26 mouse cellular contexts compared by ENCODE assay signal in genomic region chr14:41111031-41111668, GRCm38 (mm10). TPM values are rescaled to one million over a fixed set of nuclear protein-coding genes. Genes with fewer than 3 reads are reported as not detected.
"Had no signal": no experiment of that assay in that cellular context is flagged by ENCODE, and none has a peak within 500 bp of the region (broad histone marks: within the 10 kb centered on the region; RNA-seq: fewer than 3 reads in every experiment).

No protein-coding gene starts in this region.

- H3K27ac ChIP-seq: midbrain, embryonic 10.5 days; midbrain, embryonic 12.5 days; neural tube, embryonic 13.5 days; neural tube, embryonic 15.5 days had no signal

- H3K27me3 ChIP-seq: midbrain, embryonic 12.5 days; neural tube, embryonic 13.5 days; neural tube, embryonic 15.5 days had no signal

- H3K4me3 ChIP-seq: midbrain, embryonic 10.5 days; midbrain, embryonic 12.5 days; myocyte; neural tube, embryonic 13.5 days; neural tube, embryonic 15.5 days had no signal

- H3K36me3 ChIP-seq: midbrain, embryonic 10.5 days; midbrain, embryonic 12.5 days; neural tube, embryonic 13.5 days; neural tube, embryonic 15.5 days had no signal

- H3K4me1 ChIP-seq: midbrain, embryonic 10.5 days; midbrain, embryonic 12.5 days; neural tube, embryonic 13.5 days; neural tube, embryonic 15.5 days had no signal

- H3K4me2 ChIP-seq: lung, embryonic 14.5 days; midbrain, embryonic 12.5 days; neural tube, embryonic 13.5 days; neural tube, embryonic 15.5 days had no signal

- H3K9me3 ChIP-seq: midbrain, embryonic 10.5 days; midbrain, embryonic 12.5 days; neural tube, embryonic 13.5 days; neural tube, embryonic 15.5 days had no signal

- ATAC-seq: midbrain, embryonic 16.5 days had no signal

- DNase-seq: lung, adult 18-20 months; lung, embryonic 14.5 days; lung, postnatal 10 days; lung, postnatal 4 days; midbrain, embryonic 14.5 days; retina, postnatal 1 day; right cerebral cortex, adult 18-20 months; right cerebral cortex, postnatal 25 days; right cerebral cortex, postnatal 4 days; spleen, adult 18-20 months; thymus, adult 18-20 months; thymus, postnatal 14 days; thymus, postnatal 4 days had no signal

- H3K9ac ChIP-seq: lung, embryonic 14.5 days; midbrain, embryonic 12.5 days; neural tube, embryonic 13.5 days; neural tube, embryonic 15.5 days had no signal

RNA-seq across cellular contexts. Expression of gene Mat1a, which starts 6.3 kb away (rescaled TPM):
- total RNA-seq: megakaryocyte, adult 5-6 weeks; megakaryocyte-erythroid progenitor cell, adult 5-6 weeks had no signal
- polyA plus RNA-seq: midbrain, embryonic 10.5 days; midbrain, embryonic 12.5 days; midbrain, embryonic 14.5 days; midbrain, embryonic 16.5 days; myocyte; neural tube, embryonic 11.5 days; neural tube, embryonic 13.5 days; neural tube, embryonic 15.5 days; small intestine, adult 2 months; stomach, embryonic 14.5 days; urinary bladder, adult 2 months had no signal

RNA-seq across cellular contexts. Expression of gene Sftpa1, which starts 20.4 kb away (rescaled TPM):
- total RNA-seq: megakaryocyte, adult 5-6 weeks; megakaryocyte-erythroid progenitor cell, adult 5-6 weeks had no signal
- polyA plus RNA-seq: midbrain, embryonic 10.5 days; midbrain, embryonic 12.5 days; midbrain, embryonic 14.5 days; midbrain, embryonic 16.5 days; myocyte; neural tube, embryonic 11.5 days; neural tube, embryonic 15.5 days; small intestine, adult 2 months; stomach, embryonic 14.5 days; urinary bladder, adult 2 months had no signal

RNA-seq across cellular contexts. Expression of gene Dydc1, which starts 38.4 kb away (rescaled TPM):
- total RNA-seq: megakaryocyte, adult 5-6 weeks; megakaryocyte-erythroid progenitor cell, adult 5-6 weeks had no signal
- polyA plus RNA-seq: lung, embryonic 14.5 days; midbrain, embryonic 10.5 days; midbrain, embryonic 12.5 days; midbrain, embryonic 14.5 days; midbrain, embryonic 16.5 days; myocyte; neural tube, embryonic 11.5 days; neural tube, embryonic 13.5 days; neural tube, embryonic 15.5 days; small intestine, adult 2 months; stomach, embryonic 14.5 days; thymus, postnatal 0 days; urinary bladder, adult 2 months had no signal

RNA-seq across cellular contexts. Expression of gene Mbl1, which starts 40.1 kb away (rescaled TPM):
- total RNA-seq: megakaryocyte, adult 5-6 weeks; megakaryocyte-erythroid progenitor cell, adult 5-6 weeks had no signal
- polyA plus RNA-seq: lung, embryonic 14.5 days; midbrain, embryonic 10.5 days; midbrain, embryonic 12.5 days; midbrain, embryonic 14.5 days; midbrain, embryonic 16.5 days; myocyte; neural tube, embryonic 11.5 days; neural tube, embryonic 13.5 days; neural tube, embryonic 15.5 days; small intestine, adult 2 months; stomach, embryonic 14.5 days; thymus, postnatal 0 days; urinary bladder, adult 2 months had no signal

RNA-seq across cellular contexts. Expression of gene Dydc2, which starts 42.1 kb away (rescaled TPM):
- total RNA-seq: megakaryocyte, adult 5-6 weeks; megakaryocyte-erythroid progenitor cell, adult 5-6 weeks had no signal
- polyA plus RNA-seq: lung, embryonic 14.5 days; myocyte; neural tube, embryonic 13.5 days; small intestine, adult 2 months; stomach, embryonic 14.5 days; urinary bladder, adult 2 months had no signal
